Mouse (Mus musculus) neural tube, embryonic 15.5 days (tissue): ENCODE results near the gene Ubl5. TPM values are rescaled to one million over a fixed set of nuclear protein-coding genes. Genes with fewer than 3 reads are reported as not detected.

ENCODE experiments used
- ATAC-seq: fragments of 200-750 bp; cut with Nextera tagmentation; 2 replicates; pipeline ENCODE4 v1.8.0; 2017; ENCODE audit warnings: mild to moderate bottlenecking, moderate TSS enrichment, moderate library complexity; ENCODE audit not compliant: low FRiP score
- H3K27ac ChIP-seq: fragments of 300-500 bp; sonication (generic); replicated peaks from 2 replicates; pipeline ENCODE4 v1.5.1; 2015; ENCODE audit warnings: mild to moderate bottlenecking, inconsistent platforms
- H3K27me3 ChIP-seq: fragments of 300-500 bp; sonication (generic); replicated peaks from 2 replicates; pipeline ENCODE4 v1.6.1; 2015; ENCODE audit warnings: inconsistent platforms
- H3K36me3 ChIP-seq: fragments of 300-500 bp; sonication (generic); 2 replicates; pipeline ENCODE4 v1.6.1; 2015; ENCODE audit warnings: inconsistent platforms
- H3K4me1 ChIP-seq: fragments of 300-500 bp; sonication (generic); 2 replicates; pipeline ENCODE4 v1.6.1; 2015; ENCODE audit warnings: inconsistent platforms
- H3K4me2 ChIP-seq: fragments of 300-500 bp; sonication (generic); 2 replicates; pipeline ENCODE4 v1.6.1; 2015; ENCODE audit warnings: inconsistent platforms, mild to moderate bottlenecking, moderate library complexity
- H3K4me3 ChIP-seq: fragments of 300-500 bp; sonication (generic); replicated peaks from 2 replicates; pipeline ENCODE4 v1.5.1; 2015; ENCODE audit warnings: mild to moderate bottlenecking, inconsistent platforms
- H3K9ac ChIP-seq: fragments of 300-500 bp; sonication (generic); replicated peaks from 2 replicates; pipeline ENCODE4 v1.6.1; 2015; ENCODE audit warnings: mild to moderate bottlenecking, inconsistent platforms
- H3K9me3 ChIP-seq: fragments of 300-500 bp; sonication (generic); replicated peaks from 2 replicates; pipeline ENCODE4 v1.6.1; 2016; ENCODE audit warnings: inconsistent platforms
- WGBS: fragments of 180-500 bp; shearing (Covaris S2); methylation state at CpG from one replicate; pipeline ENCODE4 v1.1.7; 2015; ENCODE audit warnings: mixed read lengths; 5-methylcytosine and 5-hydroxymethylcytosine counted together
- polyA plus RNA-seq: library from polyadenylated mRNA; unstranded; fragments of >200 nt; fragmentation: Nextera tagmentation; extraction: Ambion mirVana; gene quantifications from 2 replicates; pipeline ENCODE4 v1.2.1, GENCODE M21; 2015

Gene Ubl5
- polyA plus RNA-seq, 1 experiment from 2014 or later = 500 TPM

- Histone ChIP-seq H3K27me3 (no peaks in the 10 kb centered on the region), H3K9ac (no peak overlapping the region), H3K4me2 (no peak overlapping the region), H3K36me3 (peaks cover 26% of the 10 kb centered on the region), H3K4me1 (peaks cover 30% of the 10 kb centered on the region), H3K9me3 (no peaks in the 10 kb centered on the region), H3K4me3 (no peak overlapping the region), H3K27ac (no peak overlapping the region)
- 97% methylated on average over 19 of the region's 19 CpGs for WGBS
- no peak for ATAC-seq
Measured at GRCm38 (mm10) chr9:20638552-20638951, 4.1 kb upstream of the Ubl5 start.

DNA sequence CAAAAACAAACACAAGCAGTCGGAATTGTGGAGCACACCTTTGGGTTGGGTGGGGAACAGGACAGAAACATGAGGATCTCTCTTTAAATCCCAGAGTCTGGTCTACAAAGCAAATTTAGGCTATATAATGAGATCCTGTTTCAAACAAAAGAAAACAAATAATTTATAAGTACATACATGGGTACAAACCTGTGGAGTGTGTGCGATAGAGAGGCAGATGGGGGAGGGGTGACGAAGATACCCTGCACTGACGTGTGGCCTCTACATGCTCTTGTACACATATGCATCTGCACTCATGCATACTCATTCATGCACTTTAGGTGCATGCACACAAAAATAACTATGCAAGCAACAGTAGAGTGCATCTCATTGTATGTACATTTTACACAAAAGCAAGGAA lies 3.2 kb upstream of the Ubl5 start:
- no peak for ATAC-seq
- H3K27me3 ChIP-seq = no peaks in the 10 kb centered on the region
- peaks cover 34% of the 10 kb centered on the region for H3K4me1 ChIP-seq
- H3K4me2 ChIP-seq = no peak overlapping the region
- no peak overlapping the region for H3K4me3 ChIP-seq
- 92% methylated on average over 4 of the region's 4 CpGs for WGBS
- no peak overlapping the region for H3K9ac ChIP-seq
- no peak overlapping the region for H3K27ac ChIP-seq
- no peaks in the 10 kb centered on the region for H3K9me3 ChIP-seq
- peaks cover 26% of the 10 kb centered on the region for H3K36me3 ChIP-seq

- Histone ChIP-seq H3K4me2 (peak overlapping the region; percentile 98), H3K9me3 (no peaks in the 10 kb centered on the region), H3K27me3 (no peaks in the 10 kb centered on the region), H3K4me1 (peaks cover 49% of the 10 kb centered on the region), H3K36me3 (peaks cover 27% of the 10 kb centered on the region), H3K9ac (peak overlapping the region; percentile 81), H3K27ac (peak overlapping the region; percentile 94), H3K4me3 (peak overlapping the region; percentile 90)
- WGBS = 28% methylated on average over 6 of the region's 6 CpGs
- ATAC-seq = no peak
Measured at GRCm38 (mm10) chr9:20641501-20641900, 1.2 kb upstream of the Ubl5 start.

GRCm38 (mm10) chr9:20642896-20643466 lies 303 bp downstream of the Ubl5 start:
- H3K4me1 ChIP-seq = peaks cover 53% of the 10 kb centered on the region
- H3K27ac ChIP-seq = peak overlapping the region; percentile 94
- H3K27me3 ChIP-seq = no peaks in the 10 kb centered on the region
- peaks cover 30% of the 10 kb centered on the region for H3K36me3 ChIP-seq
- peak overlapping the region; percentile 90 for H3K4me3 ChIP-seq
- H3K4me2 ChIP-seq = peak overlapping the region; percentile 98
- 0% methylated on average over 30 of the region's 30 CpGs for WGBS
- ATAC-seq = peak; percentile 84
- H3K9ac ChIP-seq = peak overlapping the region; percentile 81
- no peaks in the 10 kb centered on the region for H3K9me3 ChIP-seq

GRCm38 (mm10) chr9:20643781-20644180 lies 1.1 kb downstream of the Ubl5 start:
- peak overlapping the region; percentile 90 for H3K4me3 ChIP-seq
- H3K9me3 ChIP-seq = no peaks in the 10 kb centered on the region
- peak overlapping the region; percentile 81 for H3K9ac ChIP-seq
- H3K4me2 ChIP-seq = peak overlapping the region; percentile 98
- peaks cover 49% of the 10 kb centered on the region for H3K4me1 ChIP-seq
- H3K27ac ChIP-seq = peak overlapping the region; percentile 94
- H3K27me3 ChIP-seq = no peaks in the 10 kb centered on the region
- ATAC-seq = no peak
- H3K36me3 ChIP-seq = peaks cover 24% of the 10 kb centered on the region
- 9% methylated on average over 13 of the region's 13 CpGs for WGBS

DNA sequence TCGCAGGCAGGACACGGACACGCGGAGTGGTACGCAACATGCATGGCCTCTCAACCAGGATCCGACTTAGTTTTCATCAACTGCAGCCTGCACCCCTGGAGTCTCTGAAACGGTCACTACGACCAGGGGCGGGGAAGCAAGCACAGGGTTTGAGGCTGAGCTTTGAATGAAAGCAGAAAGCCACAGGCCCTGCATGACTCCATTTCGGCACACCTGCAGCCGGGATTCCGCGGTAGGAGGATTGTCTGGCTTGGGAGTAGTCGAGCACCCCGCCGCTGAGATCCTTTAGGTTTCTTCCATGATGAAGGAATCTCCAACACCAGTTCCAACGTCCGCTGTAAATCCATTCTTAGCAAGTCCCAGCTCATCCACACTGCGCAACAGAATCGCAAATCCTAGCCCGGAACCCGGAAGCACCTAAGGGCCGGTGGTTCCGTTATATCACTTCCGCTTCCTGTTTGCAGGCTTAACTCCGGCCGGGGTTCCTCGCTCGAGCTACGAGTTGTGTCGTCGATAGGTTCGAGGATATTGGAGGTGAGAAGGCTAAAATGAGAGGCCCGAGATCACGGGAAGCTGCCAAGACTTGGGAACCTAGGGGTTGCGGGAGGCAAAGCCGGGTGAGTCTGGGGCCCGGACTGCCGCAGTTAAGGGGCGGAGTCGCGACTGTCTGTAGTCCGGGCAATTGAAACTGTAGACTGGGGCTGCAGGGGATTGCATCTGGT lies 1.8 kb downstream of the Ubl5 start, which contains the start of gene Fbxl12:
Gene Fbxl12, minus strand, starts transcription at position 408 of the 722 bp plus-strand sequence.
- Histone ChIP-seq H3K4me2 (peak within 1 kb of the TSS; percentile 98), H3K36me3 (peaks cover 25% of the 10 kb centered on the region)
- WGBS = under 1% methylated on average over 43 of the region's 43 CpGs

DNA sequence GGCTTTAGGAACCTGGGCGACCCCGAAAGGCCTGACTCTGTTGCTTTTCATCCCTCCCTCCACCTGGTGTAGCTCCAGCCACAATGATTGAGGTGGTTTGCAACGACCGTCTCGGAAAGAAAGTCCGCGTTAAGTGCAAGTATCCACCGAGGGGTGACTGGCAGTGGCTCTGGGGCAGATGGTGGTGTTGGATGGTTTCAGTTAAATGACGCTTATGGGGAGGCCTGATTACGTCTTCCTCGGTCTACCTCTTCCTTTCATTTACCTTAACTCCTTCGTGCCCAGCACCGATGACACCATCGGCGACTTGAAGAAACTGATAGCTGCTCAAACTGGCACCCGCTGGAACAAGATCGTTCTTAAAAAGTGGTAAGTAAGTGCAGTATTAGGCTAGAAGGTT lies 2.4 kb downstream of the Ubl5 start:
- Histone ChIP-seq H3K27me3 (no peaks in the 10 kb centered on the region), H3K4me1 (peaks cover 44% of the 10 kb centered on the region), H3K27ac (peak overlapping the region; percentile 94), H3K36me3 (peaks cover 25% of the 10 kb centered on the region), H3K9ac (peak overlapping the region; percentile 81), H3K4me2 (peak overlapping the region; percentile 98), H3K4me3 (peak overlapping the region; percentile 90), H3K9me3 (no peaks in the 10 kb centered on the region)
- ATAC-seq = no peak
- 6% methylated on average over 17 of the region's 17 CpGs for WGBS

More for the DNA sequence above, 1.8 kb downstream of the Ubl5 start, which contains the start of gene Fbxl12:
- no peaks in the 10 kb centered on the region for H3K9me3 ChIP-seq
- peak within 1 kb of the TSS; percentile 94 for H3K27ac ChIP-seq
- peaks cover 49% of the 10 kb centered on the region for H3K4me1 ChIP-seq
- H3K9ac ChIP-seq = peak within 1 kb of the TSS; percentile 81
- H3K4me3 ChIP-seq = peak within 1 kb of the TSS; percentile 90
- 0 out of 2 replicates have a peak, but pooled peaks have one; percentile 25 for ATAC-seq
- H3K27me3 ChIP-seq = no peaks in the 10 kb centered on the region

- Histone ChIP-seq H3K27ac (peak within 1 kb of the TSS; percentile 74), H3K4me3 (peak within 1 kb of the TSS; percentile 97), H3K9me3 (no peaks in the 10 kb centered on the region), H3K9ac (peak within 1 kb of the TSS; percentile 87), H3K4me1 (peaks cover 46% of the 10 kb centered on the region), H3K4me2 (peak within 1 kb of the TSS; percentile 82), H3K27me3 (no peaks in the 10 kb centered on the region), H3K36me3 (peaks cover 41% of the 10 kb centered on the region)
- WGBS = under 1% methylated on average over 45 of the region's 45 CpGs
- ATAC-seq = peak; percentile 99
Measured at GRCm38 (mm10) chr9:20651602-20652259, 9.1 kb downstream of the Ubl5 start, which contains the start of gene Pin1. Pin1 (plus strand) TSS chr9:20652095.

DNA sequence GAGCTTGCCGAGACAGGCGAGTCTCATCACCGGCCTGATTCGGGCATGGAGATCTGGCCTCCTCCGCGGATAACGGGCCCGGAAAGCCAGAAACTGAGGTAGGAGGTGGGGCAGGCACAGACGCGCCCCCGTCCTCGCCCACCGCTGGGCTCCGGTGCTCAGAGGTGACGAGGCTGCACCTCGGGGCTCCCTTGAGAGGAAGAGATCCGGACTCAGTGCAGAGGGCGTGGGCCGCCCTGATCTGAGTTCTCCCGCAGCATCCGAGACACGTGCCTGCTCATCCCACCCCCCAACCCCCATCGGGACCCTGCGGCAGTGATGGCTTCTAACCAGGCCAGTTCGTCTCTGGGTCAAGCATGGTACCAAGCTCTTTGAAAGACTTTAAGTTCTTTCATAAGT lies 9.6 kb downstream of the Ubl5 start:
- H3K4me2 ChIP-seq = peak overlapping the region; percentile 82
- H3K27ac ChIP-seq = peak overlapping the region; percentile 72
- H3K4me1 ChIP-seq = peaks cover 46% of the 10 kb centered on the region
- H3K36me3 ChIP-seq = peaks cover 39% of the 10 kb centered on the region
- peak overlapping the region; percentile 87 for H3K9ac ChIP-seq
- ATAC-seq = peak; percentile 43
- H3K4me3 ChIP-seq = peak overlapping the region; percentile 97
- 0% methylated on average over 25 of the region's 25 CpGs for WGBS
- no peaks in the 10 kb centered on the region for H3K9me3 ChIP-seq
- H3K27me3 ChIP-seq = no peaks in the 10 kb centered on the region

GRCm38 (mm10) chr9:20653859-20654258 lies 11.2 kb downstream of the Ubl5 start:
- no peak overlapping the region for H3K4me3 ChIP-seq
- no peak overlapping the region for H3K27ac ChIP-seq
- WGBS = 92% methylated on average over 3 of the region's 3 CpGs
- peak overlapping the region; percentile 82; the same call in 1 of the 2 replicates for H3K4me2 ChIP-seq
- H3K27me3 ChIP-seq = no peaks in the 10 kb centered on the region
- H3K9ac ChIP-seq = no peak overlapping the region
- peaks cover 48% of the 10 kb centered on the region for H3K4me1 ChIP-seq
- no peak for ATAC-seq
- peaks cover 37% of the 10 kb centered on the region for H3K36me3 ChIP-seq
- no peaks in the 10 kb centered on the region for H3K9me3 ChIP-seq

DNA sequence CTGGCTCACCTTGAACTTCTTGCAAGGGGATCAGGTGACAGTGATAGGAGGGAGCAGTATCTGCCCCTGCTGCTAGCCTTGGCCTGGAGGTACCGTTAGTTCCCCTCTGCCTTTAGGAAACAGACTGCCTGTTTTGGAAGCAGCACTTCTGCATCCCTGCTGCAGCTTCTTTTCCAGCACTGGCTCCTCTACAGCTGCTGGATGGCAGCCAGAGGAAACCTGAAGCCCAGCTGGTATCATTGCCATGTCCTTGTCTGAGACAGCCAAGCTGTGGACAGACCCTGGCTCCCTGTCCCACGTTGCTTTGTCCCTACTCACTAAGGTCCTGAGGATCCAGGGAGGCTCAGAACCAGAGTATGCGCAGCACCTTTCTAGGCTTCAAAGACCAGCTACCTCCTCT lies 14.9 kb downstream of the Ubl5 start:
- H3K9ac ChIP-seq = no peak overlapping the region
- no peak overlapping the region for H3K4me2 ChIP-seq
- no peak overlapping the region for H3K27ac ChIP-seq
- H3K36me3 ChIP-seq = peaks cover 64% of the 10 kb centered on the region
- WGBS = 82% methylated on average over 3 of the region's 3 CpGs
- H3K4me3 ChIP-seq = no peak overlapping the region
- no peak for ATAC-seq
- H3K27me3 ChIP-seq = no peaks in the 10 kb centered on the region
- H3K9me3 ChIP-seq = no peaks in the 10 kb centered on the region
- H3K4me1 ChIP-seq = peaks cover 45% of the 10 kb centered on the region
